Mouse (Mus musculus) ES-Bruce4 (cell line): ENCODE results near the gene Fam193b.

Experiments used
- CTCF ChIP-seq: IDR thresholded peaks from one replicate; pipeline ENCODE4 v1.8.1; 2011; ENCODE audit warnings: low read depth, low read length
- POLR2A ChIP-seq: IDR thresholded peaks from one replicate; pipeline ENCODE4 v1.8.1; 2011; ENCODE audit warnings: low read length; ENCODE audit not compliant: insufficient read depth

- TF ChIP-seq CTCF, result no peak
- TF ChIP-seq POLR2A, result no peak
Observed at GRCm38 (mm10) chr13:55604606-55605005, 33.7 kb upstream of the Fam193b start.
